Mouse (Mus musculus) CH12.LX (cell line): ENCODE measurements around the gene Sbk3. TPM values are rescaled to one million over a fixed set of nuclear protein-coding genes. Genes with fewer than 3 reads are reported as not detected.

ENCODE experiments used
- DNase-seq: peaks from one replicate; pipeline ENCODE4 v3.0.0-alpha.2; 2013; ENCODE audit errors: extremely low read depth
- H3K27ac ChIP-seq: 2 replicates; pipeline ENCODE4 v1.5.1; 2012; ENCODE audit warnings: low read depth, mild to moderate bottlenecking, control low read depth, moderate library complexity; ENCODE audit not compliant: insufficient read depth
- H3K27me3 ChIP-seq: replicated peaks from 2 replicates; pipeline ENCODE3; 2012; ENCODE audit warnings: inconsistent platforms
- H3K36me3 ChIP-seq, 2 experiments: replicated peaks in 1 of 2; 2 replicates each; pipeline versions ENCODE3 to v1.6.1; 2012; ENCODE audit warnings: inconsistent platforms in 1 of 2, low read length in 1 of 2, mild to moderate bottlenecking in 1 of 2, mixed read lengths in 1 of 2, moderate library complexity in 1 of 2; ENCODE audit not compliant: control insufficient read depth in 1 of 2, insufficient read depth in 1 of 2
- H3K4me1 ChIP-seq, 2 experiments: 2 replicates each; pipeline ENCODE4 v1.6.1; 2012; ENCODE audit warnings: inconsistent platforms in 1 of 2, moderate library complexity in 1 of 2; ENCODE audit not compliant: insufficient read depth in 2 of 2, control insufficient read depth in 1 of 2
- H3K4me2 ChIP-seq: 2 replicates; pipeline ENCODE4 v1.6.1; 2012; ENCODE audit warnings: low read depth, mild to moderate bottlenecking, control low read depth; ENCODE audit not compliant: poor library complexity, insufficient read depth, severe bottlenecking
- H3K4me3 ChIP-seq, 3 experiments: fragments of 150-350 bp in 1 of 3; sonication (generic) in 1 of 3; replicated peaks in 1 of 3; 2 replicates each; pipeline versions ENCODE3 to v1.5.1; 2011 to 2012; ENCODE audit warnings: low read depth in 2 of 3, low read length in 2 of 3, mild to moderate bottlenecking in 2 of 3, moderate library complexity in 2 of 3, control low read depth in 1 of 3, improper control_type of control experiment in 1 of 3, inconsistent platforms in 1 of 3, mixed read lengths in 1 of 3; ENCODE audit not compliant: poor library complexity in 1 of 3
- H3K79me2 ChIP-seq: replicated peaks from 2 replicates; pipeline ENCODE4 v1.6.1; 2012; ENCODE audit warnings: mild to moderate bottlenecking, moderate library complexity; ENCODE audit not compliant: control insufficient read depth, poor library complexity, insufficient read depth, severe bottlenecking; ENCODE audit errors: extremely low read depth
- H3K9ac ChIP-seq: 2 replicates; pipeline ENCODE4 v1.6.1; 2012; ENCODE audit warnings: low read depth, mild to moderate bottlenecking, control low read depth, moderate library complexity; ENCODE audit not compliant: insufficient read depth
- H3K9me3 ChIP-seq: replicated peaks from 2 replicates; pipeline ENCODE3; 2012; ENCODE audit warnings: low read length, inconsistent platforms, mixed read lengths
- CHD1 ChIP-seq: IDR thresholded peaks from 2 replicates; pipeline ENCODE4 v1.6.1; 2012; ENCODE audit warnings: low read depth, low read length, improper control_type of control experiment, inconsistent platforms
- CTCF ChIP-seq, 2 experiments: IDR thresholded peaks in 1 of 2; conservative IDR thresholded peaks in 1 of 2; 2 replicates each; pipeline ENCODE4 v1.5.1; 2011 to 2012; ENCODE audit warnings: low read depth in 2 of 2, low read length in 2 of 2, improper control_type of control experiment in 1 of 2, inconsistent platforms in 1 of 2, mild to moderate bottlenecking in 1 of 2, moderate library complexity in 1 of 2
- E2F4 ChIP-seq: IDR thresholded peaks from 2 replicates; pipeline ENCODE4 v1.6.1; 2011; ENCODE audit warnings: low read depth, low read length, improper control_type of control experiment; ENCODE audit not compliant: insufficient replicate concordance
- ELF1 ChIP-seq: IDR thresholded peaks from 2 replicates; pipeline ENCODE4 v1.6.1; 2014; ENCODE audit warnings: low read depth, mild to moderate bottlenecking, inconsistent platforms, low read length, improper control_type of control experiment
- GABPA ChIP-seq: IDR thresholded peaks from 2 replicates; pipeline ENCODE4 v1.6.1; 2012; ENCODE audit warnings: low read depth, low read length, improper control_type of control experiment, inconsistent platforms; ENCODE audit not compliant: insufficient replicate concordance
- HCFC1 ChIP-seq: IDR thresholded peaks from 2 replicates; pipeline ENCODE4 v1.6.1; 2012; ENCODE audit warnings: low read depth, mild to moderate bottlenecking, inconsistent platforms, low read length, improper control_type of control experiment
- JUND ChIP-seq: conservative IDR thresholded peaks from 2 replicates; pipeline ENCODE4 v1.6.1; 2011; ENCODE audit warnings: low read depth, low read length, improper control_type of control experiment
- KAT2A ChIP-seq: IDR thresholded peaks from 2 replicates; pipeline ENCODE4 v1.6.1; 2012; ENCODE audit warnings: low read length, improper control_type of control experiment, inconsistent platforms; ENCODE audit not compliant: insufficient replicate concordance
- MYC ChIP-seq: IDR thresholded peaks from 2 replicates; pipeline ENCODE4 v1.6.1; 2011; ENCODE audit warnings: low read depth, mild to moderate bottlenecking, improper control_type of control experiment, low read length
- NELFE ChIP-seq: IDR thresholded peaks from 2 replicates; pipeline ENCODE4 v1.6.1; 2011; ENCODE audit warnings: low read depth, low read length, improper control_type of control experiment
- PAX5 ChIP-seq: IDR thresholded peaks from 2 replicates; pipeline ENCODE4 v1.6.1; 2012; ENCODE audit warnings: low read length, inconsistent platforms, mixed read lengths
- POLR2A ChIP-seq: IDR thresholded peaks from 2 replicates; pipeline ENCODE4 v1.6.1; 2011; ENCODE audit warnings: low read depth, mild to moderate bottlenecking, improper control_type of control experiment, low read length
- SMC3 ChIP-seq: IDR thresholded peaks from 2 replicates; pipeline ENCODE4 v1.6.1; 2011; ENCODE audit warnings: low read depth, low read length, improper control_type of control experiment
- UBTF ChIP-seq: IDR thresholded peaks from 2 replicates; pipeline ENCODE4 v1.6.1; 2012; ENCODE audit warnings: low read depth, mild to moderate bottlenecking, inconsistent platforms, low read length, improper control_type of control experiment, moderate library complexity
- USF1 ChIP-seq: IDR thresholded peaks from 2 replicates; pipeline ENCODE4 v1.6.1; 2014; ENCODE audit warnings: low read depth, mild to moderate bottlenecking, inconsistent platforms, low read length, improper control_type of control experiment
- USF2 ChIP-seq: conservative IDR thresholded peaks from 2 replicates; pipeline ENCODE4 v1.6.1; 2011; ENCODE audit warnings: low read depth, low read length, improper control_type of control experiment
- ZKSCAN1 ChIP-seq: IDR thresholded peaks from 2 replicates; pipeline ENCODE4 v1.6.1; 2012; ENCODE audit warnings: low read depth, inconsistent platforms, low read length, improper control_type of control experiment, borderline replicate concordance
- ZMIZ1 ChIP-seq: IDR thresholded peaks from 2 replicates; pipeline ENCODE4 v1.6.1; 2012; ENCODE audit warnings: low read depth, mild to moderate bottlenecking, inconsistent platforms, low read length, improper control_type of control experiment
- dilution Hi-C: fragments of 300-500 bp; cut with MboI; formaldehyde crosslinking; loops from 2 replicates; pipeline ENCODE4 v1.14.3; 2020; ENCODE audit warnings: low sequenced_read_pairs; ENCODE audit not compliant: extremely low pct_unique_long_range_greater_than_20kb, extremely low pct_ligation_motif_present
- in situ Hi-C: fragments of 300-500 bp; cut with MboI; formaldehyde crosslinking; loops from 3 replicates; pipeline ENCODE4 v1.14.3; 2019; ENCODE audit warnings: low sequenced_read_pairs, low pct_ligation_motif_present, low pct_unique_long_range_greater_than_20kb, mixed read lengths
- polyA plus RNA-seq: library from polyadenylated mRNA; unstranded; fragments of >175 nt; gene quantifications from 2 replicates; pipeline ENCODE4 v1.2.1, GENCODE M21; 2012; ENCODE audit warnings: low read depth; ENCODE audit not compliant: insufficient read length
- total RNA-seq, 2 experiments: library from RNA; depleted of rRNA; stranded (reverse); fragments of 300-350 nt in 1 of 2; fragments of >200 nt in 1 of 2; gene quantifications; 2 replicates each; pipeline ENCODE4 v1.2.3; 2012 to 2014

Gene Sbk3
- total and polyA plus RNA-seq, 3 experiments, result not detected

DNA sequence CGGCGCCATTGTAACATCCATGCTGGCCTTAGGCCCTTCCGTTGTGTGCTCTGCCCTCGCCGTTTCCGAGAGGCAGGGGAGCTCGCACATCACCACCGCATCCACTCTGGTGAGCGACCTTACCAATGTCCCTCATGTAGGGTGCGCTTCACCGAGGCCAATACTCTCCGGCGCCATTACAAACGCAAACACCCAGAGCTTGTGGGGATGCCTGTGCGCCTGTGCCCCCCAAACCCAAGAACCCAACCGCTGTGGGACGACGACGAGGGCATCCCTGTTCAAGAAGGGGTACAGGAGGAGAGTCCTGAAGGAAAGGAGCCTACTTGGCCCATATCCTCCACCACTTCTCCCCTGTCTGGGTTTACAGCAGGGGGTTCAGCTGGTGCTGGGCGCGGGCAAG, 47.0 kb upstream of the Sbk3 start:
- H3K4me1 ChIP-seq, result peaks cover 0 to 38% of the 10 kb centered on the region in 2 experiments; a peak in 2 of 4 replicates
- H3K79me2 ChIP-seq, result peaks cover 24% of the 10 kb centered on the region
- no peak overlapping the region for H3K4me3 ChIP-seq
- H3K27me3 ChIP-seq, result no peaks in the 10 kb centered on the region
- in situ Hi-C loops (no loop called here), dilution Hi-C loops (no loop called here)
- DNase-seq, result no peak
- no peak overlapping the region for H3K4me2 ChIP-seq
- H3K9me3 ChIP-seq, result peaks cover 6% of the 10 kb centered on the region
- H3K36me3 ChIP-seq, result peaks cover 19 to 30% of the 10 kb centered on the region in 2 experiments
- no peak overlapping the region for H3K27ac ChIP-seq
- TF ChIP-seq GABPA (no peak), UBTF (no peak), PAX5 (no peak), HCFC1 (no peak), ZKSCAN1 (no peak), KAT2A (no peak)
- H3K9ac ChIP-seq, result no peak overlapping the region

GRCm38 (mm10) chr7:5017352-5017751, 46.4 kb upstream of the Sbk3 start:
- Histone ChIP-seq H3K79me2 (peaks cover 22% of the 10 kb centered on the region), H3K27me3 (no peaks in the 10 kb centered on the region), H3K9me3 (peaks cover 6% of the 10 kb centered on the region), H3K4me1 (peaks cover 4 to 38% of the 10 kb centered on the region in 2 experiments), H3K9ac (no peak overlapping the region), H3K27ac (no peak overlapping the region), H3K36me3 (peaks cover 18 to 30% of the 10 kb centered on the region in 2 experiments), H3K4me2 (no peak overlapping the region), H3K4me3 (no peak overlapping the region)
- TF ChIP-seq NELFE (no peak), CTCF (conservative IDR thresholded peaks at IDR 0.05 in 1 of 2, IDR thresholded peaks at IDR 0.05 in 1 of 2; ENCODE audit: low read depth in 2 of 2, low read length in 2 of 2) (peak in 1 of 2 experiments; percentile 13; a peak in 1 of 4 replicates)
- in situ Hi-C loops, result no loop called here
- dilution Hi-C loops, result no loop called here
- no peak for DNase-seq

GRCm38 (mm10) chr7:5016920-5017319, 46.0 kb upstream of the Sbk3 start:
- peaks cover 4 to 37% of the 10 kb centered on the region in 2 experiments for H3K4me1 ChIP-seq
- dilution Hi-C loops, result no loop called here

More at GRCm38 (mm10) chr7:5016920-5017319, 46.0 kb upstream of the Sbk3 start:
- H3K27me3 ChIP-seq, result no peaks in the 10 kb centered on the region
- TF ChIP-seq CHD1, result no peak
- no peak for TF ChIP-seq USF1
- TF ChIP-seq SMC3, result no peak
- TF ChIP-seq USF2, result no peak
- no peak for TF ChIP-seq CTCF (conservative IDR thresholded peaks at IDR 0.05 in 1 of 2, IDR thresholded peaks at IDR 0.05 in 1 of 2; ENCODE audit: low read depth in 2 of 2, low read length in 2 of 2)
- TF ChIP-seq GABPA, result no peak
- no peak for TF ChIP-seq UBTF
- TF ChIP-seq MYC, result no peak
- TF ChIP-seq HCFC1, result no peak
- no peak for TF ChIP-seq E2F4
- TF ChIP-seq POLR2A, result no peak
- TF ChIP-seq PAX5, result no peak
- no peak for TF ChIP-seq ZMIZ1
- TF ChIP-seq ZKSCAN1, result no peak
- no peak for TF ChIP-seq KAT2A
- no peak for TF ChIP-seq JUND
- no peak for TF ChIP-seq ELF1
- H3K9me3 ChIP-seq, result peaks cover 6% of the 10 kb centered on the region
- no peak overlapping the region for H3K27ac ChIP-seq
- no peak overlapping the region for H3K4me3 ChIP-seq
- peaks cover 16 to 28% of the 10 kb centered on the region in 2 experiments for H3K36me3 ChIP-seq
- DNase-seq, result no peak
- H3K4me2 ChIP-seq, result no peak overlapping the region
- H3K79me2 ChIP-seq, result peaks cover 17% of the 10 kb centered on the region
- no peak overlapping the region for H3K9ac ChIP-seq
- in situ Hi-C loops, result no loop called here
